Mouse (Mus musculus): ENCODE measurements around the gene Ncmap.

Ncmap gene

GRCm38 (mm10) chr4:135352326-135353065 lies 45.5 kb downstream of the Ncmap start:
- DNase-seq (ENCODE audit: extremely low spot score), result no peak

DNA sequence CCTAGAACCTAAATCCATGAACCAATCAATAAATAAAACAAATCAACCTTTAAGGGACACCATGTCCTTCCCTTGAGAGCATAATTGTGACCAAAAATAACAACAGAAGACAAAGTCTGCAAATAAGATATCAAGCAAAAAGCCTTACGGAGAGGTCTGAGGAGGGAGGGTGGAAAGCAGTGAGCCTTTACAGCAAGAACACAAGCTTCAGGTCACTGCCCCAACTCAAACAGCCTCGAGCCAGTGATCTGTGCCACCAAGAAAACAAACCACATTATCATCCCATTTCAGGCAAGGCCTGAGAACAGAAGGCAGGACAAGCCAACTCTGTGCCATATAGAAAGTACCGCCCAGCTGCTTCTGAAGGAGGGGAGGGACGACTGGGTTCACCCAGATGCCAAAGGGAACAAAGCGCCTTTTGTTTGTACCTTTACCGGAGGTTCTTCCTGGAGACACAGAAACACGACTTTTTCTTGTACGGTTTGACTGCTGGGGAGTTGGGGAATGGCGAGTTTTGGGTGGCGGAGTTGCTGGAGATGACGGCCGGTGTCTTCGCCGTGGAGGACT lies 60.6 kb downstream of the Ncmap start:
- no peak for DNase-seq (ENCODE audit: extremely low spot score)

- DNase-seq (ENCODE audit: extremely low spot score), result no peak
These were observed 62.0 kb downstream of the Ncmap start for GRCm38 (mm10) chr4:135336023-135336357.

DNA sequence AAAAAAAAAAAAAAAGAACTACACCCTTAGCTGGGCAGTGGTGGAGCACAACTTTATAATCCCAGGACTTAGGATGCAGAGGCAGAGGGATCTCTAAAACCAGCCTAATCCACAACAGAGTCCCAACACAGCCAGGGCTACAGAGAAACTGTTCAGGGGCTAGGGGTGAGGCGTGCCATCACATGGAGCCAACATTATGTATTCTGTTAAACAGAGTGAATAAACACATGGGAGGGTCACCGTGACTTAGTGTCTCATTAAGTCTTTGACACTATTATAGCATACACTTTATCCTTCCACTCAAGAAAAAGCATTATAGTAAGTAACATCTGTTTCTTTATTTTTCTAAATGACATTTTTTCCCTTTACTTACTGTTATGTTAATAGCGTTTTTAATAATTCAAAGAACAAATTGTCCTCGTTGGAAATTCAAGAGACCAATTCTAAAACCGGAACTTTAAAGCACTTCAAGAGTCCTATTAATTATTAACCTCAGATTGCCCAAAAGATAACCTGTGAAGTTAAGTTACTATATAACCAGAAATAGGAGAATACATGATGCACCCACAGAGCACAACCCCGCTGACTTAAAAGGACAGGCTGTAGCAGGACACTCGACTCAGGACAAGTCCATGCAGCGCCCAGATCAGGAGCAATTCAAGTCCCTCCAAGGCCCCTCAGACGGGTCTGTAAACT lies 62.6 kb downstream of the Ncmap start:
- no peak for DNase-seq (ENCODE audit: extremely low spot score)

DNA sequence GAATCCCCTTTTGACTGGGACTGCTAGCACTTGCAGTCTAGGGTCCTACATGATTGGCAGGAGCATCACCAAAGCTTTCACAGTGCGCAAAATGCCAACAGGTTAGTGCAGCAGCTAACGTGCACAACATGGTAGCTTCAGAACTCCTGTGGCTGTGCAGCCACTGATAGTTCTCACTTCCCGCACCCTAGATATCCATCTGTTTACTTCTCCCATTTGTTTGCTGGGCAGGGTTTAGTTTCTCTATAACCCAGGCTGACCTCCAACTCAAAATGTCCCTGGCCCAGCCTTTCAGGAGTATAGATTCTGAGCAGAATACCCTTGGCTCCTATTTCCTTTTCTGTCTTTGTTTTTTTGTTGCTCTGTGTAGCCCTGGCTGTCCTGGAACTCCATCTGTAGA lies 71.6 kb downstream of the Ncmap start:
- DNase-seq (ENCODE audit: extremely low spot score), result no peak

- DNase-seq (ENCODE audit: extremely low spot score), result no peak
These were observed 72.0 kb downstream of the Ncmap start for GRCm38 (mm10) chr4:135326046-135326445.

- DNase-seq (ENCODE audit: extremely low spot score), result no peak
These were observed 75.0 kb downstream of the Ncmap start for GRCm38 (mm10) chr4:135323021-135323420.

All from embryo, embryonic 9.5 days (tissue).